Mouse (Mus musculus): ENCODE measurements around the gene Qrich1.

DNA sequence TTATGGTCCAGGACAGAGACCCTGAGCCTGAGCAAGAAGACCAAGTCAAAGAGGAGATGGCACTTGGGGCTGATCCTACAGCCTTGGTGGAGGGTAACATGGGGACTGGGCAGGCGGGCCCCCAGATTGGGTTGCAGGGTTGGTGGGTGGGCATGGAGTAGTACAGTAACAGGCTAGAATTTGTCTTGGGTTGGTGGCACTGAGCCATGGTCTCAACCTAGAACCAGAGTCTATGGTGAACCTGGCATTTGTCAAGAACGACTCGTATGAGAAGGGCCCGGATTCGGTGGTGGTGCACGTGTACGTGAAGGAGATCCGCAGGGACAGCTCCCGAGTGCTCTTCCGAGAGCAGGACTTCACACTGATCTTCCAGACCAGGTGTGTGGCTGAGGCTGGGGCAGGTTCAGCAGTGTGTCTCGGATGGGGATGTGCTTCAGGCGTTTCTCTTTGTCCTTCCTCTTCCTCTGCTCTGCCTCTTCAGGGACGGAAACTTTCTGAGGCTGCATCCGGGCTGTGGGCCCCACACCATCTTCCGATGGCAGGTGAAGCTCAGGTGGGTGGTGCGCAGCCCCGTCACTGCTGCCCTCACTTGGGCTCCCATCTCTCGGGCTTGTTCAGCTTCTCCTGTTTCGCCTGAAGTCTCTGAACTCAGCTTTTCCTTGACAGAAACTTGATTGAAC, 22.3 kb upstream of the Qrich1 start:
- no peak for TF ChIP-seq CTCF (conservative IDR thresholded peaks at IDR 0.05; ENCODE audit: insufficient read depth, insufficient read length, low read depth, low read length)
- no peak for TF ChIP-seq POLR2A (IDR thresholded peaks at IDR 0.05; ENCODE audit: low read depth, low read length)
